Mouse (Mus musculus) limb, embryonic 15.5 days (tissue): ENCODE data around the gene Lrrfip2. TPM values are rescaled to one million over a fixed set of nuclear protein-coding genes. Genes with fewer than 3 reads are reported as not detected.

ENCODE experiments used
- ATAC-seq: fragments of 200-750 bp; cut with Nextera tagmentation; 2 replicates; pipeline ENCODE4 v1.8.0; 2017; ENCODE audit warnings: low read depth, moderate TSS enrichment; ENCODE audit not compliant: insufficient number of reproducible peaks, low FRiP score, low TSS enrichment
- H3K27ac ChIP-seq: fragments of 300-500 bp; sonication (generic); 2 replicates; pipeline ENCODE4 v1.5.1; 2015; ENCODE audit warnings: moderate library complexity, mild to moderate bottlenecking, inconsistent platforms
- H3K27me3 ChIP-seq: fragments of 300-500 bp; sonication (generic); 2 replicates; pipeline ENCODE4 v1.6.1; 2015; ENCODE audit warnings: inconsistent platforms
- H3K36me3 ChIP-seq: fragments of 300-500 bp; sonication (generic); 2 replicates; pipeline ENCODE4 v1.6.1; 2015; ENCODE audit warnings: inconsistent platforms
- H3K4me1 ChIP-seq: fragments of 300-500 bp; sonication (generic); 2 replicates; pipeline ENCODE4 v1.6.1; 2015; ENCODE audit warnings: inconsistent platforms
- H3K4me2 ChIP-seq: fragments of 300-500 bp; sonication (generic); 2 replicates; pipeline ENCODE4 v1.6.1; 2015; ENCODE audit warnings: mild to moderate bottlenecking, inconsistent platforms
- H3K4me3 ChIP-seq: fragments of 300-500 bp; sonication (generic); 2 replicates; pipeline ENCODE4 v1.5.1; 2015; ENCODE audit warnings: mild to moderate bottlenecking, inconsistent platforms
- H3K9ac ChIP-seq: fragments of 300-500 bp; sonication (generic); 2 replicates; pipeline ENCODE4 v1.6.1; 2015; ENCODE audit warnings: inconsistent platforms
- H3K9me3 ChIP-seq: fragments of 300-500 bp; sonication (generic); 2 replicates; pipeline ENCODE4 v1.6.1; 2016; ENCODE audit warnings: inconsistent platforms
- WGBS: fragments of 180-500 bp; shearing (Covaris S2); methylation state at CpG from one replicate; pipeline ENCODE4 v1.1.7; 2015; 5-methylcytosine and 5-hydroxymethylcytosine counted together
- polyA plus RNA-seq: library from polyadenylated mRNA; unstranded; fragments of >200 nt; fragmentation: Nextera tagmentation; extraction: Ambion mirVana; gene quantifications from 2 replicates; pipeline ENCODE4 v1.2.1, GENCODE M21; 2015

The Lrrfip2 gene
- polyA plus RNA-seq, 1 experiment from 2014 or later, result 39.7 TPM

DNA sequence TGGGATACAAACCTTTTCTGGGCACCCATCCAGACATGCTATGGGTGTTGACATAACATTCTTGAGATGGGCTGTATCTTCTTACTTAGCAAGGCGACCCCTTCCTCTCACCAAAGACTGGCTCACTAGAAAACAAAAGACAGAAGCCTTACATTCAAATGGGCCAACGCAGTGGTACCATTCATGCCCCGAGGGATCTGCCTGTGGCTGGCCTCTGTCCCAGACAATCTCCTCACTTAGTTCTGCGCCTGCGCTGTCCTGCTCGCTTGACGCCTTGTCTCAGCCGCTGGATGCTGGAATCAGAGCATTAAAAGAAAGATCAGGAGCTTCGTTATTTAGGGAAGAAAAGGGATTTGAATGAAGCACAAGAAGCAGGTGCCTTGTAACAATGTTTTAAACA lies 24.7 kb upstream of the Lrrfip2 start:
- Histone ChIP-seq H3K4me1 (0 out of 2 replicates have a peak, but pooled peaks cover 4% of the 10 kb centered on the region), H3K36me3 (no peaks in the 10 kb centered on the region), H3K27ac (no peak overlapping the region), H3K4me2 (no peak overlapping the region), H3K9me3 (no peaks in the 10 kb centered on the region), H3K27me3 (no peaks in the 10 kb centered on the region), H3K9ac (no peak overlapping the region), H3K4me3 (no peak overlapping the region)
- ATAC-seq, result no peak
- 64% methylated on average over 9 of the region's 9 CpGs for WGBS

DNA sequence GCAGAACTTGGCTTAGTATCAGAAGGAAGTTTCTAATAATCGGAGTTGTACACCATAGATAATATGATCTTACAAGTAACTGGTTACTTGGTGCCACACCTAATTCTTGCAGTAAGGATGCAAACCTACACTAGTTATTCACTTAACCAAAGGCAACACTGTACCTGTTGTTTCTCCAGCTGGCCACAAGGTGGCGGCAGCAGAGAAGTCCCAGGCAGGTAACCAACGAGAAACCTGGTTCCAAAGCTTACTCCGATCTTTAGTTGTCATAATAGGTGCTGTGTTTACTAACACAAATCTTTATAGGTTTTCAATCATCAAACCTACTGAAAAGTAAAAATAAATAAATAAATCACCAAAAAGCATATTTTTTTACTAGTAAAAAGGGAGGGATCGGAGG lies 24.3 kb upstream of the Lrrfip2 start:
- H3K4me1 ChIP-seq, result 0 out of 2 replicates have a peak, but pooled peaks cover 4% of the 10 kb centered on the region
- no peak for ATAC-seq
- H3K27me3 ChIP-seq, result no peaks in the 10 kb centered on the region
- no peaks in the 10 kb centered on the region for H3K9me3 ChIP-seq
- no peak overlapping the region for H3K27ac ChIP-seq
- H3K4me2 ChIP-seq, result no peak overlapping the region
- H3K4me3 ChIP-seq, result no peak overlapping the region
- H3K36me3 ChIP-seq, result no peaks in the 10 kb centered on the region
- no peak overlapping the region for H3K9ac ChIP-seq
- 24% methylated on average over 5 of the region's 5 CpGs for WGBS

DNA sequence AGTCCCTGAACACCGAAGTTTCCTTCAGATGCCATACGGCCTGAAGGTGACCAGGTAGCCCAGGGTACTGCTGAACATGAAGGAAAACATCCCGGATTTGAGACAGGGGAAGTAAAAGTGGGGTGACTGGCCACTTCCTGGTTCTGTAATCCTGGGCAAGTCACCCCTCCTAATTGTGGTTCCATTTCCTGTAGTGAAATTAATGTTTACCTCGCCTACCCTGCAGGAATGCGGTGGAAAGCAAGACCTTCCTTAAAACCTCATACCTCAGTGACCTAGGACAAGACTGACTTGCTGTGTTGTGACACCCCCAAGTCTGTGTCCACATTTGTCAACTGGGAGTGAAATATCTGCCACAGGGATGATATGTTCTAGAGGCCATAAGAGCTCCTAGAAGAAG lies 22.8 kb upstream of the Lrrfip2 start:
- no peaks in the 10 kb centered on the region for H3K4me1 ChIP-seq

DNA sequence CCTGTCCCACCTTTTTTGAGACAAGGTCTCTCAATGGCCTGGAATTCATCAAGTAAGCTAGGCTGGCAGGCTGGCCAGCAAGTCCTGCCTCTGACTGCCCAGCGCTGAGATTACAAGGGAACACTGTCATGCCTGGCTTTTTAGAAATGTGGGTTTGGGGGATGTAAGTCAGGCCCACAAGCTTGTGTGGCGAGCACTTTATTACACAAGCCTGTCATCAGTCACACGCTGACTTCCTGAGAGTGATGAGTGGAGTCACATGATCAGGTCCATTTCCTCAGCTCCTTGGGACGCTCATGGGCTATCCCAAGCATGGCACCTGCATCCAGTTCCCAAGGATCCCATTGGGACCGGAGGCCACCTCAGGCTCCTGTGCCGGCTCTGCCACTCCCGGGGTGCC lies 21.7 kb upstream of the Lrrfip2 start:
- H3K4me1 ChIP-seq, result no peaks in the 10 kb centered on the region
- 67% methylated on average over 7 of the region's 7 CpGs for WGBS
- H3K9me3 ChIP-seq, result no peaks in the 10 kb centered on the region
- no peak overlapping the region for H3K4me2 ChIP-seq
- no peak overlapping the region for H3K4me3 ChIP-seq
- ATAC-seq, result no peak
- H3K27ac ChIP-seq, result no peak overlapping the region
- no peaks in the 10 kb centered on the region for H3K27me3 ChIP-seq
- no peak overlapping the region for H3K9ac ChIP-seq
- H3K36me3 ChIP-seq, result no peaks in the 10 kb centered on the region

More for the DNA sequence above, 22.8 kb upstream of the Lrrfip2 start:
- H3K27ac ChIP-seq, result no peak overlapping the region
- 62% methylated on average over 5 of the region's 5 CpGs for WGBS
- no peak overlapping the region for H3K4me2 ChIP-seq
- H3K36me3 ChIP-seq, result no peaks in the 10 kb centered on the region
- H3K27me3 ChIP-seq, result no peaks in the 10 kb centered on the region
- no peaks in the 10 kb centered on the region for H3K9me3 ChIP-seq
- H3K9ac ChIP-seq, result no peak overlapping the region
- no peak for ATAC-seq
- no peak overlapping the region for H3K4me3 ChIP-seq

DNA sequence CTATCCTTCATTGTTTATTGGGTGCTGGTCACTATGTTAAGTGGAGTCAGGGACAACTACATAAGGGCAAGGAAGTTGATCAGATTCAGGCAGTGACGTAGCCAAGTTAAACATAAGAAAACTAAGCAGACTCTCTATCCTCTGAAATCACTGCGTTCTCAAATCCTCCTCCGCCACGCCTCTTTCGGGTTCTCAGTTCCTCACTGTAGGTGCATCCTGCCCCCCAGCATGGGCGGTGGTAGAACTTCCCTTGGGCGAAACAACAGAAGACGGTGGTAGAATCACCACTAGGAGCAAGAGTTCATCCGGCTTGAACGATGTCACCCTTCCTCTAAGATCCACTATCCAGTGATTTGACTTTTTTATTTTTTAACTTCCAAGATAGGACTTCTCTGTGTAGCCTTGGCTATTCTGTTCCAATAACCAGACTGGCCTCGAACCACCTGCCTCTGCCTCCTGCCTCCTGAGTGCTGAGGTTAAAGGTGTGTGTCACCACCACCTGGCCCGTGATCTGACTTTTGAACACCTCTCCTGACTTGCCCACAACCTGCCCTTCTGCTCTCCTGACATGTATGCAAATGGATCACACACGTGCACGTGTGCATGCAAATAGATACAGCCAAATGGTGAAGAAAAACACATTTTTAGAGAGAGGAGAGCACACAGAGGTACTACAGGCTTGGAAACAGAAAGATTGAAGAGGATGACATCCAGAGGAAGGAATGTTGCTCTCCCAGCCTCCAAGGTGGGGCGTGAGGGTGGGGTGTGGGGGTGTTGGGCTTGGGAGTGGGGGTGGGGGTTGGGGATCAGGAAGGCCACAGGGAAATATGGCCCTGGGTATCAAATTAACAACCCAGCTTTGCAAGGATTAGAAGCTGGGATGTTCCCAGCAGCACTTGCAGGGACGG lies 20.7 kb upstream of the Lrrfip2 start:
- Histone ChIP-seq H3K4me1 (no peaks in the 10 kb centered on the region), H3K9ac (no peak overlapping the region), H3K27ac (no peak overlapping the region), H3K27me3 (no peaks in the 10 kb centered on the region), H3K9me3 (no peaks in the 10 kb centered on the region), H3K4me3 (no peak overlapping the region), H3K36me3 (no peaks in the 10 kb centered on the region), H3K4me2 (no peak overlapping the region)
- ATAC-seq, result no peak
- WGBS, result 75% methylated on average over 16 of the region's 16 CpGs

DNA sequence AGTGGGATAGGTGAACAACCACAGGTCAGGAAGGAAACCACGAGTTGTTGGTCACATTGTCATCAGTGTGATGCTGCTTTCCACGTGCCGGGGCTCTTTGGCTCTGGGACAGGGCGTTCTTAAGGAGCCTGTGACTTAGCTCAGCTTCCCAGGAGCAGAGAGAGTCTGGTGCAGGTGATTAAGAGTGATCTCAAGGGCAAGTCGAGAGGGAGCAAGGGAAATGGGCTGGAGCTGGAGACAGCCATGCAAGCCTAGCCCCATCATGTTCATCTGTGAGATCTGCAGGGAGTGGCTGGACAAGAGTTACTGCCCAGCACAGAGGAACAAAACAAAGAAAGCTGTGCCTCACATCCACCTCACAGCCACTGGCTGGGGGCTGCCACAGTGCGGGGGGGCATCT lies 19.8 kb upstream of the Lrrfip2 start:
- H3K36me3 ChIP-seq, result no peaks in the 10 kb centered on the region
- no peaks in the 10 kb centered on the region for H3K9me3 ChIP-seq
- ATAC-seq, result no peak
- no peaks in the 10 kb centered on the region for H3K27me3 ChIP-seq
- H3K9ac ChIP-seq, result no peak overlapping the region
- no peak overlapping the region for H3K4me2 ChIP-seq
- 52% methylated on average over 6 of the region's 6 CpGs for WGBS
- H3K4me1 ChIP-seq, result no peaks in the 10 kb centered on the region
- H3K4me3 ChIP-seq, result no peak overlapping the region
- H3K27ac ChIP-seq, result no peak overlapping the region

DNA sequence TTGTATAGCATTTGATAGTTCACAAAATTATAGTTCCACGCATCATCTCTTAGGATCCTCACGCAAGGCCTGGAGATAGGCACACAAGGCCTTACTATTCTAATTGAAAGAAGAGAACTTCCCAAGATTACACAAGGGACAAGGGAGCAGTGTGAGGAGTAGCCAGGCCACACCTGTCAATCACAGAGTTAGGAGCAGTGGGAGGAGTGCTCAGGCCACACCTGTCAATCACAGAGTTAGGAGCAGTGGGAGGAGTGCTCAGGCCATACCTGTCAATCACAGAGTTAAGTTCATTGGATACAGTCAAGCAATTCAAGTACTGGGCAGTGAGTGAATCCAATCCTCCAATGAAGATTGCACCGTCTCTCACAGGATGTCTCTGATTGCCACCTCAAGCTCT lies 17.0 kb upstream of the Lrrfip2 start:
- no peaks in the 10 kb centered on the region for H3K4me1 ChIP-seq
- no peaks in the 10 kb centered on the region for H3K36me3 ChIP-seq
- ATAC-seq, result 0 out of 2 replicates have a peak, but pooled peaks have one; percentile 49
- H3K27me3 ChIP-seq, result no peaks in the 10 kb centered on the region
- H3K27ac ChIP-seq, result no peak overlapping the region
- H3K9me3 ChIP-seq, result no peaks in the 10 kb centered on the region
- WGBS, result 90% methylated on average over 3 of the region's 3 CpGs
- H3K9ac ChIP-seq, result no peak overlapping the region
- H3K4me3 ChIP-seq, result no peak overlapping the region
- H3K4me2 ChIP-seq, result no peak overlapping the region

DNA sequence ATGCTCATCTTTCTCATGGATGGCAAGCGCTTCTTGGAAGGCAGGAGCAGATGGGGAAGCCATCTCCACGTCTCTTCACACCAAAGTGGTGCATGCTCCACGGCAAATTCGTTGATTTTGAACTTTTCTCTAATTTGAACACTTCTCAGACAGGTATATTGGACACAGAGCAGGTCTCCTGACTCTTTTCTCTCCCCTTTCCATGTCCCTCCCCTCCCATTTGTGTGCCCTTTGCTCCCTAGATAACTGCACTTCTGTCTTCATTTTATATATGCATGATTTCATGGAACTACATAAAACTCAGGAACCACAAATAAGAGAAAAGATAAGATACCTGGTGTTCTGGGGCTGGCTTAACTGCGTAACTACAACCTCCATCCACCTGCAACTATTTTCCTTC lies 14.1 kb upstream of the Lrrfip2 start:
- WGBS, result 74% methylated on average over 5 of the region's 5 CpGs
- H3K9me3 ChIP-seq, result no peaks in the 10 kb centered on the region
- no peaks in the 10 kb centered on the region for H3K36me3 ChIP-seq
- no peak overlapping the region for H3K4me3 ChIP-seq
- no peak overlapping the region for H3K27ac ChIP-seq
- no peak overlapping the region for H3K4me2 ChIP-seq
- ATAC-seq, result no peak
- H3K4me1 ChIP-seq, result no peaks in the 10 kb centered on the region
- no peaks in the 10 kb centered on the region for H3K27me3 ChIP-seq
- H3K9ac ChIP-seq, result no peak overlapping the region

DNA sequence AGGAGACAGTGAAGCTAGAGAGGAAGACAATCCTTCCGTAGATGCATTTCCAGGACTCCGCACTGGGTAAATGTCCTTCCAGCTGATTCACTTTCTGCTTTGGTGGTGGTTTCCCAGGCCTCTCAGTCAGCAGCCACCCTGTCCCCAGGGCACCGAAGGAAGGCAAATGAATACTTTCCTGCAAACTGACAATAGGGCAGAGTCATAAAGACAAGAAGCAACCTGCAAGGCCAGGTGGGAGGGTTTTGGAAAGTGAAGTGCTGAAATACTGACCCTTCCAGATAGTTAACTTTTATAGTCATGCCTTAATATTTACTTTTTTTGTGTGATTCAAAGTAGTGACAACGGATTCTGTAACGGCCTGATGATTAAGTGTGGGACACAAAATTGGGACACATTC lies 13.5 kb upstream of the Lrrfip2 start:
- 76% methylated on average over 5 of the region's 5 CpGs for WGBS

DNA sequence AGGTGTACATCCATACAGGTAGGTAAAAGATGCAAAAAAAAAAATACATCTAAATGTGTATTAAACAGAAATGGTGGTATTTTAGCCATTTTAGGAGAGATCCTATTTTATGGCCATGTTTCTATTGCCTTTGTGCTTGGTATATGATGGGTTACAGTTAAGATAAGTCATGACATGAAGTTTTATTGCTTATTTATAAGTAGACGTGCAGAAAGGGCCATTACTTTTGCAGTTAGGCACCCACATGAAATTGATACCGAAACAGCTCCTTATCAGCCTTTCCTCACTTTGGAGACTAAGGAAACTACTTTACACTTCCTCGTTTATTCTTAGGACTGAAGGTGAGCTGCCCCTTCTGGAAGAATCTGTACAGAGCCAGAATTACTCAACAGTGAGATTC lies 9.5 kb upstream of the Lrrfip2 start:
- H3K27ac ChIP-seq, result no peak overlapping the region
- H3K4me3 ChIP-seq, result no peak overlapping the region
- H3K9ac ChIP-seq, result no peak overlapping the region
- H3K27me3 ChIP-seq, result no peaks in the 10 kb centered on the region
- no peak for ATAC-seq
- H3K36me3 ChIP-seq, result no peaks in the 10 kb centered on the region
- no peaks in the 10 kb centered on the region for H3K9me3 ChIP-seq
- WGBS, result 70% methylated on average over 3 of the region's 3 CpGs
- no peaks in the 10 kb centered on the region for H3K4me1 ChIP-seq
- H3K4me2 ChIP-seq, result no peak overlapping the region

More for the DNA sequence above, 13.5 kb upstream of the Lrrfip2 start:
- ATAC-seq, result no peak
- H3K9me3 ChIP-seq, result no peaks in the 10 kb centered on the region
- no peak overlapping the region for H3K4me2 ChIP-seq
- no peak overlapping the region for H3K4me3 ChIP-seq
- no peaks in the 10 kb centered on the region for H3K27me3 ChIP-seq
- no peaks in the 10 kb centered on the region for H3K4me1 ChIP-seq
- H3K36me3 ChIP-seq, result no peaks in the 10 kb centered on the region
- no peak overlapping the region for H3K27ac ChIP-seq
- no peak overlapping the region for H3K9ac ChIP-seq

DNA sequence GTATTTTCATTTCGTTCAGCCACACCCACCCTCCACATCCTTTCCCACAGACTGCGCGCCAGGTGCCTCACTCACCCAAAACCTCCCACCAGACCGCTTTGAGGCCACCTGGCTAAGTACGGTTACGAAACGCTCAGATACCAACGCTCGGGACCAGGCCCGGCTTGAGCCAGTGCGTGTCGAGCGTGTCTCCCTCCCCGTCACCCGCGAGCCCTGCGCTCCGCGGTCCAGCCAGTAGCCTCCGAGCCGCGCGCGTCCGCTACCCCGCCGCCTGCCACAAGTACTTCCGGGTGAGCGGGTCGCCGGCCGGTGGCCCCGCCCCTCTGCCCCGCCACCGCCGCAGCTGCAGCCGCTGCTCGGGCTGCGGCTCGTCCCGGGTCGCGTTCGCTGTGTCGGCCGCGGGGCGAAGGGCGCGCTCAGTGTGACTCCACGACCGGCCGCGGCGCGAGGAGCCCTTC lies 431 bp downstream of the Lrrfip2 start:
- ATAC-seq, result peak; percentile 84
- Histone ChIP-seq H3K27me3 (no peaks in the 10 kb centered on the region), H3K4me1 (peaks cover 21% of the 10 kb centered on the region), H3K27ac (peak overlapping the region; percentile 81), H3K4me2 (peak overlapping the region; percentile 69), H3K9me3 (no peaks in the 10 kb centered on the region), H3K36me3 (no peaks in the 10 kb centered on the region), H3K4me3 (peak overlapping the region; percentile 98), H3K9ac (peak overlapping the region; percentile 87)
- under 1% methylated on average over 55 of the region's 56 CpGs for WGBS

DNA sequence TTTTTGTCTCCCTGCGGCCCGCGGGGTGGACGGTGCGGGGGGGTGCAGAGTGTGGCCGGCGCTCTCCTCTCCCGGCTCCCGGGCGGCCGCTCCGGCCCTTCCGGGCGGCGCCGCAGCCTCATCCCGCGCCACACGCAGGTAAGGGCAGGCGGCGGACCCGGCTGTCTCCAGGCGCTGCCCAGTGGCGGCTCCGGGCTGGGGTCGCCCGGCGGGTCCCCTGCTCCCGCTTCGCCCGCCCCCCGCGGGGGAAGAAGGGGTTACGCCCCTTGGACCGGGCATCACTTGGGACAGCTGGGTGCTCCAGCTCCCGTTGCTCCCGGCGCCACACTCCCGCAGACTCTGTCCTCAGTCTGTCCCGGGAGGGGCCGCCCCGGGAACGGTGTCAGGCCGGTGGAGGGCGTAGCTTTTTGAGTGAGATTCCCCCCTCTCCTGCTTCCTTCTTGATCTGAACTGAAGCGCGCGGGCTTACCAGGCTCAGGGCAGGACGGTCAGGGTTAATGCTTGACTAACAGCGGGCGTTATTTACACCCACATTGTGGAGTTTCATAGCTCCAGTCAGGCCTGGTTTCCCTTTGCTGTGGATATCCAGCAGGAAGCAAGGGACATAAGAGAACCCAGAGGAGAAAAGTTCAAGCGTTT lies 979 bp downstream of the Lrrfip2 start:
- Histone ChIP-seq H3K27me3 (no peaks in the 10 kb centered on the region), H3K4me2 (peak overlapping the region; percentile 69), H3K4me3 (peak overlapping the region; percentile 98), H3K9ac (peak overlapping the region; percentile 87), H3K36me3 (no peaks in the 10 kb centered on the region), H3K27ac (peak overlapping the region; percentile 81), H3K9me3 (no peaks in the 10 kb centered on the region), H3K4me1 (peaks cover 21% of the 10 kb centered on the region)
- WGBS, result under 1% methylated on average over 31 of the region's 52 CpGs
- ATAC-seq, result peak; percentile 72
